Mouse (Mus musculus): Measurements from ENCODE around the gene Olfr390. TPM values are rescaled to one million over a fixed set of nuclear protein-coding genes. Genes with fewer than 3 reads are reported as not detected.

The Olfr390 gene
- not detected for polyA plus RNA-seq (2015; fragmentation: Illumina TruSeq; extraction: RNeasy Lipid Tissue Mini Kit (QIAGEN cat#74804); ENCODE audit: insufficient read depth, low replicate concordance)

DNA sequence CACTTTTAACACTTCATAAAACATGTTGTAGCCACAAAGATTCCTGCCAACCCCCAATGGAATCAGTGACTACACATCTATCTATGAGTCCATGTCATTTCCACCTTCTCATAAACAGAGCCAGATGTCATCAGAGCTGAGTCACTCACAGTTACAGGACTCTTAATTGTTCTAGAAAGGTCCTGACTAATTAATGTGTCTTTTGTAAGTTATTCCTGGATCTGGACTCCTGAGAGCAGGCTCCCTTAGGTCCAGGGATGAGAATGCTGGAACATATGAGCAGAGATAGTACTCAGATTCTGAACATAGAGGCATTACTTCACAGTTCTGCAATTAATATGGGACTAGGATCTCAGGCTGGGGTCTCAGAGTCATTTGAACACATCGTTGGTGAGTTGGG, at the start of gene Olfr390:
Gene Olfr390 (plus strand): TSS at position 301 of the 400 bp plus-strand sequence.

DNA sequence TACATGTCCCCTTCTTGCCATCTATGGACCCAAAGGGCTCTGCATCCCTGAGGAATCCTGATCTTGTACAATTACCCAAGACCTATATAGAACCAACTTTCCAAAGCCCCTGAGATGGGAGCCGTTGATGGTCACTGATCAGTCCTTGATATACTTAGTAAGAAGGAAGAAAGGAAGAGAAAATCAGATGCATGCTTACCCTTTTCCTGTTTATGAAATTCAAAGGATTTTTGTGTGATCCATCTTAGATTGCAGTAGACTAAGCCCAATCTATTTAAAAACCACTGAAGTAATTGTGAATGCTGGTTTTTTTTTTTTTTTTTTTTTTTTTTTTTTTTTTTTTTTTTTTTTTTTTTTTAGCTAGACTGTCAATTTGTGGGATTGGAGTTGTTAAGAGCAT, 2.2 kb upstream of the Olfr390 start, which contains the start of gene Olfr389:
Gene Olfr389 (minus strand): TSS at position 101 of the 400 bp plus-strand sequence.

DNA sequence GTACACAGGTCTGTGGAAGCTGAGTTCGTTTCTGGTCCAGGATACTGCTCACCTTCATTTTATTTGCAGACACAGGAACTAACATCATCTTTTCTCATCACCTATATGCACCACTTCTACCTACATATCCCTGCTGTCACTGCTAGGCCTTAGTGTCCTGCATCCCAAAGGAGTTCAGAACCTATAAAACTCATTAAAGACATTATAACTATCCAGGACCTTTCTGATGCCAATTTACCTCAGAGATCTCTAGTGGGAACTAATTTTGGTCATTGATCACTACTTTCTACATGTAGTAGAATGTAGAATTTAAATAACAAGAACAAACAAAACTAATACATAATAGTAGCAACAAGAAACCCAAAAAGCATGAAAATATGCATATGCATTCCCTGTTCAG, 20.2 kb downstream of the Olfr390 start, which contains the start of gene Olfr391-ps:
Gene Olfr391-ps (minus strand): TSS at position 101 of the 400 bp plus-strand sequence.

DNA sequence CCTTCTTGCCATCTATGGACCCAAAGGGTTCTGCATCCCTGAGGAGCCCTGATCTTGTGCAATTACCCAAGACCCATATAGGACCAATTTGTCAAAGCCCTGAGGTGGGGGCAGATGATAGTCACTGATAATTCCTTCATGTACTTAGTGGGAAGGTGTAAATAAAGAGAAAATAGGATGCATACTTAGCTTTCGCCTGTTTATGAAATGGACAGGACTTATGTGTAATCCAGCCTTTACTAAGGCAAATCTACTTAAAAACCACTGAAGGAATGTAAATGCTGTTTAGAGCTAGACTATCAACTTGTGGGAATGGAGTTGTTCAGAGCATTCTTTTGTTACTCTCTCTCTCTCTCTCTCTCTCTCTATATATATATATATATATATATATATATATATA, 34.2 kb downstream of the Olfr390 start, which contains the start of gene Olfr392:
Gene Olfr392 (minus strand): TSS at position 101 of the 400 bp plus-strand sequence.

Other genes starting within 250 kb of the Olfr390 start
- gene Olfr385, start 190.0 kb upstream of the Olfr390 start, polyA plus RNA-seq (2015; fragmentation: Illumina TruSeq; extraction: RNeasy Lipid Tissue Mini Kit (QIAGEN cat#74804); ENCODE audit: insufficient read depth, low replicate concordance): not detected
- gene Olfr384, start 184.4 kb upstream of the Olfr390 start, polyA plus RNA-seq (2015; fragmentation: Illumina TruSeq; extraction: RNeasy Lipid Tissue Mini Kit (QIAGEN cat#74804); ENCODE audit: insufficient read depth, low replicate concordance): not detected
- not detected for gene Zfp735, start 94.2 kb upstream of the Olfr390 start, polyA plus RNA-seq (2015; fragmentation: Illumina TruSeq; extraction: RNeasy Lipid Tissue Mini Kit (QIAGEN cat#74804); ENCODE audit: insufficient read depth, low replicate concordance)
- not detected for gene Olfr389, start 2.3 kb upstream of the Olfr390 start, polyA plus RNA-seq (2015; fragmentation: Illumina TruSeq; extraction: RNeasy Lipid Tissue Mini Kit (QIAGEN cat#74804); ENCODE audit: insufficient read depth, low replicate concordance)
- gene Olfr391-ps, start 20.1 kb downstream of the Olfr390 start, polyA plus RNA-seq (2015; fragmentation: Illumina TruSeq; extraction: RNeasy Lipid Tissue Mini Kit (QIAGEN cat#74804); ENCODE audit: insufficient read depth, low replicate concordance): not detected
- not detected for gene Olfr392, start 34.1 kb downstream of the Olfr390 start, polyA plus RNA-seq (2015; fragmentation: Illumina TruSeq; extraction: RNeasy Lipid Tissue Mini Kit (QIAGEN cat#74804); ENCODE audit: insufficient read depth, low replicate concordance)
- not detected for gene Olfr393, start 68.5 kb downstream of the Olfr390 start, polyA plus RNA-seq (2015; fragmentation: Illumina TruSeq; extraction: RNeasy Lipid Tissue Mini Kit (QIAGEN cat#74804); ENCODE audit: insufficient read depth, low replicate concordance)
- gene Olfr394, start 107.8 kb downstream of the Olfr390 start, polyA plus RNA-seq (2015; fragmentation: Illumina TruSeq; extraction: RNeasy Lipid Tissue Mini Kit (QIAGEN cat#74804); ENCODE audit: insufficient read depth, low replicate concordance): not detected
- not detected for gene Olfr395, start 126.3 kb downstream of the Olfr390 start, polyA plus RNA-seq (2015; fragmentation: Illumina TruSeq; extraction: RNeasy Lipid Tissue Mini Kit (QIAGEN cat#74804); ENCODE audit: insufficient read depth, low replicate concordance)
- gene Olfr23, start 153.7 kb downstream of the Olfr390 start, polyA plus RNA-seq (2015; fragmentation: Illumina TruSeq; extraction: RNeasy Lipid Tissue Mini Kit (QIAGEN cat#74804); ENCODE audit: insufficient read depth, low replicate concordance): not detected
- not detected for gene Olfr397, start 177.9 kb downstream of the Olfr390 start, polyA plus RNA-seq (2015; fragmentation: Illumina TruSeq; extraction: RNeasy Lipid Tissue Mini Kit (QIAGEN cat#74804); ENCODE audit: insufficient read depth, low replicate concordance)
- gene Olfr398, start 207.4 kb downstream of the Olfr390 start, polyA plus RNA-seq (2015; fragmentation: Illumina TruSeq; extraction: RNeasy Lipid Tissue Mini Kit (QIAGEN cat#74804); ENCODE audit: insufficient read depth, low replicate concordance): not detected

Measured in spleen, adult 10 weeks (tissue).